Mouse (Mus musculus) myocyte (in vitro differentiated cells): ENCODE measurements around the gene Il17c. TPM values are rescaled to one million over a fixed set of nuclear protein-coding genes. Genes with fewer than 3 reads are reported as not detected.

Source experiments
- H3K27me3 ChIP-seq: one replicate; pipeline ENCODE4 v1.6.1; 2011; ENCODE audit not compliant: control insufficient read depth, insufficient read depth, insufficient read length
- H3K36me3 ChIP-seq: one replicate; pipeline ENCODE4 v1.6.1; 2011; ENCODE audit not compliant: control insufficient read depth, insufficient read depth
- H3K4me2 ChIP-seq: one replicate; pipeline ENCODE4 v1.6.1; 2011; ENCODE audit warnings: low read depth, control low read depth
- H3K4me3 ChIP-seq: one replicate; pipeline ENCODE4 v1.5.1; 2011; ENCODE audit warnings: mild to moderate bottlenecking, control low read depth, moderate library complexity
- H3K79me2 ChIP-seq: one replicate; pipeline ENCODE4 v1.6.1; 2011; ENCODE audit not compliant: control insufficient read depth, insufficient read depth
- H3ac ChIP-seq: one replicate; pipeline ENCODE4 v1.6.1; 2011; ENCODE audit not compliant: control insufficient read depth, insufficient read length
- CEBPB ChIP-seq: IDR thresholded peaks from 2 replicates; pipeline ENCODE4 v1.6.1; 2011; ENCODE audit warnings: mild to moderate bottlenecking, moderate library complexity; ENCODE audit not compliant: poor library complexity, insufficient read depth, severe bottlenecking
- E2F4 ChIP-seq: IDR thresholded peaks from one replicate; pipeline ENCODE4 v1.6.1; 2011; ENCODE audit warnings: mild to moderate bottlenecking, control low read depth, moderate library complexity; ENCODE audit not compliant: insufficient read depth
- MAX ChIP-seq: IDR thresholded peaks from one replicate; pipeline ENCODE4 v1.6.1; 2011; ENCODE audit warnings: low read depth, mild to moderate bottlenecking, control low read depth
- MYOD1 ChIP-seq, 3 experiments: IDR thresholded peaks; one replicate each; pipeline ENCODE4 v1.6.1; 2011; ENCODE audit warnings: control low read depth in 2 of 3, low read depth in 2 of 3, mild to moderate bottlenecking in 2 of 3, moderate library complexity in 1 of 3; ENCODE audit not compliant: insufficient read length in 2 of 3, control insufficient read depth in 1 of 3
- MYOG ChIP-seq, 3 experiments: IDR thresholded peaks; one replicate each; pipeline ENCODE4 v1.6.1; 2011; ENCODE audit warnings: control low read depth in 2 of 3, low read depth in 2 of 3, mild to moderate bottlenecking in 2 of 3; ENCODE audit not compliant: insufficient read length in 2 of 3, control insufficient read depth in 1 of 3, insufficient read depth in 1 of 3
- POLR2A ChIP-seq: IDR thresholded peaks from one replicate; pipeline ENCODE4 v1.6.1; 2011; ENCODE audit warnings: low read depth, mild to moderate bottlenecking, control low read depth, moderate library complexity; ENCODE audit not compliant: insufficient read length
- POLR2AphosphoS2 ChIP-seq: IDR thresholded peaks from one replicate; pipeline ENCODE4 v1.6.1; 2011; ENCODE audit warnings: low read depth, control low read depth; ENCODE audit not compliant: insufficient read length
- REST ChIP-seq: IDR thresholded peaks from one replicate; pipeline ENCODE4 v1.6.1; 2011; ENCODE audit warnings: mild to moderate bottlenecking, control low read depth, moderate library complexity; ENCODE audit not compliant: insufficient read depth, insufficient read length
- SRF ChIP-seq: IDR thresholded peaks from one replicate; pipeline ENCODE4 v1.6.1; 2011; ENCODE audit warnings: low read depth; ENCODE audit not compliant: control insufficient read depth, insufficient read length
- TCF12 ChIP-seq: IDR thresholded peaks from one replicate; pipeline ENCODE4 v1.6.1; 2011; ENCODE audit warnings: mild to moderate bottlenecking, control low read depth; ENCODE audit not compliant: poor library complexity, insufficient read depth, severe bottlenecking
- TCF3 ChIP-seq: IDR thresholded peaks from one replicate; pipeline ENCODE4 v1.6.1; 2011; ENCODE audit warnings: low read depth, control low read depth; ENCODE audit not compliant: insufficient read length
- USF1 ChIP-seq: IDR thresholded peaks from one replicate; pipeline ENCODE4 v1.6.1; 2011; ENCODE audit warnings: low read depth, mild to moderate bottlenecking, control low read depth, moderate library complexity
- polyA plus RNA-seq: library from polyadenylated mRNA; unstranded; fragments of >200 nt; fragmentation: generic; extraction: Trizol; gene quantifications from one replicate; pipeline ENCODE4 v1.2.1, GENCODE M21; 2012; ENCODE audit warnings: missing spikeins

Il17c gene
- polyA plus RNA-seq, 1 experiment = not detected

DNA sequence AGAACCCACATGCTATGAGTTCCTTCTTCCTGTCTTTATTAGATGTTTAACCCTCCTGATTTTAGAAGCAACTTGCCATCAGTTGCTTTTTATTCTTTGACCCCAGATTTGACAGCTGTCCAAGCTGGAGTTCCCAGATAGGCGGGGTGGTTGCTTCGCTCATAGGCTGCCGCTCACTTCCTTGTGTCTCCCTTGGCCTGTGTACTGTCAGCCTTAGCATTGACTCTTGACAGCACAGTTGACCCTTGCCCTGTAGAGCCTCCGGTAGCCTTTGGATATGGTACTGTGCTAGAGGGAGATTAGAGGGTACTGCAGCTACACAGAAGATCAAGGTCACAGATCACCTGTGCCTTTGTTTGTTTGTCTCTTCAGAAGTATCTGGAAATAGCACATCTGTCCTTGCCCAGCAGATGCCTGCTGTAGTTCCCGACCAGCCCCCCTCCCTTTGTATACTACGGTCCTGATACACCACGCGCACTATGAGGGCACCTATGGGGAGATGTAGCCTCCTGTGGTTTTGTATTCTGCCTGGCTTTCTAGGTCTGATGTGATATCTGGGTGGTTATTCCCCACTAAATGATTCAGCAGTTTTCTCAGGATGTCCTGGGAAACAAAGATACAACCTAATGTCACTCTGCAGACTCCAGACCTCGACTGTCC, 16.5 kb upstream of the Il17c start:
- H3K79me2 ChIP-seq = no peaks in the 10 kb centered on the region
- no peak overlapping the region for H3K4me2 ChIP-seq
- TF ChIP-seq POLR2AphosphoS2 (no peak), SRF (no peak), MAX (no peak), TCF12 (no peak), TCF3 (no peak), MYOD1 (IDR thresholded peaks at IDR 0.05; ENCODE audit: control insufficient read depth in 1 of 3, insufficient read length in 2 of 3, low read depth in 2 of 3) (no peak), USF1 (no peak), CEBPB (no peak), MYOG (IDR thresholded peaks at IDR 0.05; ENCODE audit: control insufficient read depth in 1 of 3, insufficient read depth in 1 of 3, insufficient read length in 2 of 3, low read depth in 2 of 3) (no peak), REST (no peak)
- no peak overlapping the region for H3ac ChIP-seq
- no peaks in the 10 kb centered on the region for H3K27me3 ChIP-seq
- H3K36me3 ChIP-seq = peaks cover 72% of the 10 kb centered on the region
- no peak overlapping the region for H3K4me3 ChIP-seq

DNA sequence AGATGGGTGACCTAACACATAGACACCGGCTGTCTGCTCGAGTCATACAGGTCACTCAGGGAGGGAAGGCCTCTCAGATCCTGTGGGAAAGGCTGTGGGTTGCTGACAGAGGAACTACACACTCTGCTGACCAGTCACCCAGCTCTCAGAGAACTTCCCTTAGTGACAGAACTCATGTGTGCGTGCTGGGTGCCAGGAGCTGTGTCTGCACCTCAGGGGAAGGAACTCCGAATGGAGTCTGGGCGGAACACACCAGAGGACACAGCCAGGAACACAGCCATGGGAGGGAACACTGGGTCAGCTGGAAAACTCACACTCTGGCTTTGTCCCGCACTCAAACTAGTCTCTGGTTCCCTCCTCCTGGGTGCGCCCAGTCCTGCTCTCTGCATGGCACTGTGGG, 14.1 kb upstream of the Il17c start:
- Histone ChIP-seq H3K27me3 (no peaks in the 10 kb centered on the region), H3K36me3 (peaks cover 63% of the 10 kb centered on the region), H3K79me2 (no peaks in the 10 kb centered on the region), H3K4me3 (no peak overlapping the region), H3K4me2 (no peak overlapping the region), H3ac (no peak overlapping the region)
- no peak for TF ChIP-seq POLR2A
- TF ChIP-seq TCF3 = no peak
- no peak for TF ChIP-seq POLR2AphosphoS2
- TF ChIP-seq USF1 = no peak
- TF ChIP-seq MYOD1 (IDR thresholded peaks at IDR 0.05; ENCODE audit: control insufficient read depth in 1 of 3, insufficient read length in 2 of 3, low read depth in 2 of 3) = no peak
- TF ChIP-seq E2F4 = no peak
- TF ChIP-seq TCF12 = no peak
- TF ChIP-seq SRF = no peak
- TF ChIP-seq MAX = no peak
- TF ChIP-seq REST = no peak
- no peak for TF ChIP-seq MYOG (IDR thresholded peaks at IDR 0.05; ENCODE audit: control insufficient read depth in 1 of 3, insufficient read depth in 1 of 3, insufficient read length in 2 of 3, low read depth in 2 of 3)
- TF ChIP-seq CEBPB = no peak

GRCm38 (mm10) chr8:122414311-122414710, 7.5 kb upstream of the Il17c start:
- Histone ChIP-seq H3K36me3 (peaks cover 19% of the 10 kb centered on the region), H3K27me3 (no peaks in the 10 kb centered on the region), H3ac (no peak overlapping the region), H3K4me2 (no peak overlapping the region), H3K79me2 (no peaks in the 10 kb centered on the region), H3K4me3 (no peak overlapping the region)
- no peak for TF ChIP-seq SRF
- no peak for TF ChIP-seq TCF3
- TF ChIP-seq MYOG (IDR thresholded peaks at IDR 0.05; ENCODE audit: control insufficient read depth in 1 of 3, insufficient read depth in 1 of 3, insufficient read length in 2 of 3, low read depth in 2 of 3) = no peak
- TF ChIP-seq POLR2AphosphoS2 = no peak

- H3K4me2 ChIP-seq = no peak overlapping the region
- peaks cover 6% of the 10 kb centered on the region for H3K36me3 ChIP-seq
- no peak for TF ChIP-seq E2F4
- no peak for TF ChIP-seq POLR2AphosphoS2
- no peak for TF ChIP-seq MYOD1 (IDR thresholded peaks at IDR 0.05; ENCODE audit: control insufficient read depth in 1 of 3, insufficient read length in 2 of 3, low read depth in 2 of 3)
- TF ChIP-seq CEBPB = no peak
- no peak for TF ChIP-seq TCF3
- TF ChIP-seq MAX = no peak
- TF ChIP-seq USF1 = no peak
- TF ChIP-seq POLR2A = no peak
- TF ChIP-seq SRF = no peak
- TF ChIP-seq REST = no peak
- no peaks in the 10 kb centered on the region for H3K79me2 ChIP-seq
- H3K27me3 ChIP-seq = no peaks in the 10 kb centered on the region
- no peak overlapping the region for H3K4me3 ChIP-seq
- H3ac ChIP-seq = no peak overlapping the region
These were observed 6.3 kb upstream of the Il17c start for GRCm38 (mm10) chr8:122415554-122415953.

DNA sequence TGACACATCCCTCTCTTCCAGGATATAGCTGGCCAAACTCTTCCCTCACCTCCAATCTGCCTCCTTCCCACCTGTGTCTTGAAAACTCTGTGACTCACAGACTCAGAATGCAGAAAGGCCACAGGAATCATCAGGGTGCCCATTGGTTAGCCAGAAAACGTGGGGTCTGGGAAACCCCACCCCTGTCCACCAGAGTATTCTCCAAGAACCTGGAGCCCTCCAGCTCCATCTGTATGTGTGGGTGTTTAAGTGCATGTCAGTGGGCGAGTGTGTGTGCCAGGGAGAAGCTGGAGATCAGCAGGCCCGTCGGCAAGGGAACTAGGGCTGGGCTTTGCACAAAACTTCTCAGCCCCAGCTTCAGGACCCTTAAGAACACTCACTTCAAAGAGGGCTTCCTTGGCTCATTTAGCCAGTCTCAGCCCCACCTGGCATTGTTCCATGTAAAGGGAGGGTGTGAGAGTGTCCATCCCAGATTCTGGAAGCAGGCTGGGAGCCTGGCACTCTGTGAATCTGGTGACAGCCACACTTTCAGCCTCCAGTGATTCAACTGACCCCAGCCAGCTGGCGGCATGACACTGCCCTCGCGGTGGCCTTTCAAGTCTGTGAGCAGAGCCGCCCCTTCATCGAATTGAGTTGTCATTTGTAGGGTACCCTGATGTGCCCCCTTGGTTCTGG, 1.8 kb upstream of the Il17c start:
- Histone ChIP-seq H3K36me3 (no peaks in the 10 kb centered on the region), H3K27me3 (no peaks in the 10 kb centered on the region), H3K4me3 (no peak overlapping the region), H3ac (no peak overlapping the region), H3K4me2 (no peak overlapping the region), H3K79me2 (no peaks in the 10 kb centered on the region)
- TF ChIP-seq REST = no peak
- no peak for TF ChIP-seq POLR2A
- no peak for TF ChIP-seq TCF3
- no peak for TF ChIP-seq MYOD1 (IDR thresholded peaks at IDR 0.05; ENCODE audit: control insufficient read depth in 1 of 3, insufficient read length in 2 of 3, low read depth in 2 of 3)
